Mouse (Mus musculus): ENCODE results near the gene Tpst1.

- TF ChIP-seq FLI1 (IDR thresholded peaks at IDR 0.05; ENCODE audit: low read length) (no peak), GATA1 (IDR thresholded peaks at IDR 0.05; ENCODE audit: borderline replicate concordance, low read length) (no peak)
Observed at GRCm38 (mm10) chr5:130055688-130056087, 17.4 kb upstream of the Tpst1 start.
